Mouse (Mus musculus) spleen, adult 2 months (tissue): Measurements from ENCODE around the gene Gm2a.

Experiments
- CTCF ChIP-seq: fragments of 200-500 bp; IDR thresholded peaks from 2 replicates; pipeline ENCODE4 v1.5.1; 2011; ENCODE audit warnings: mild to moderate bottlenecking, inconsistent platforms; ENCODE audit not compliant: insufficient read depth, insufficient read length, insufficient replicate concordance; ENCODE audit errors: extremely low read depth
- POLR2A ChIP-seq: fragments of 200-500 bp; IDR thresholded peaks from 2 replicates; pipeline ENCODE4 v1.6.1; 2011; ENCODE audit warnings: low read depth, low read length, inconsistent platforms

GRCm38 (mm10) chr11:55134407-55134806 is 36.5 kb downstream of the Gm2a start:
- TF ChIP-seq POLR2A (no peak), CTCF (no peak)
